Mouse (Mus musculus) heart, postnatal 36 days (tissue): ENCODE data around the gene Tdpoz2. TPM values are rescaled to one million over a fixed set of nuclear protein-coding genes. Genes with fewer than 3 reads are reported as not detected.
"Not testable (repeated sequence)": the region's sequence is repeated elsewhere in the genome, so short reads cannot be mapped to it uniquely, and the experiment has no call there.

ENCODE experiments used
- DNase-seq, 2 experiments: peaks; one replicate each; pipeline ENCODE4 v3.0.0; 2021 to 2022
- intact Hi-C: fragments of 180-260 bp; cut with DNase I; formaldehyde crosslinking; loops from one replicate; pipeline ENCODE4 v1.15.1; 2025
- total RNA-seq, 2 experiments: library from RNA; stranded (reverse); gene quantifications; 2 replicates each; pipeline ENCODE4 v1.2.3; 2021

Tdpoz2 gene
- not detected for total RNA-seq

DNA sequence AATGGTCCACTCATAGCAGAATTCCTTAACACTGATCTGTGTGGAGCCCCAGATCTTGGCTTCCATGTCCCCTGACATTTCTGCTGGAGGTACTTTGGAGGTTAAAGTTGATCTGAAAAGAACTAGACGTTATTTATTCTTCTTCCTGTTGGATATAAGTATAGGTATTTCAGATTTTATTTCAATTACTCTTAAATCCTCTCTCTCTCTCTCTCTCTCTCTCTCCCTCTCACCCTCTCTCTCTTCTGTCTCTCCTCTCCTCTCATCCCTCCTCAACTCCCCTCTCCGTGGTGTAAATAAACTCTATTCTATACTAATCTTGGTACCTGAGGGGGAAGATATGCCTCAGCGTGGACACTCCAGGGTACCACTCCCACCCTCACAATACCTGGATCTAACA, at the start of gene Tdpoz2:
Tdpoz2 (minus strand) TSS at position 101 of the 400 bp plus-strand sequence.
- intact Hi-C loops = no loop called here
- no peak for DNase-seq

DNA sequence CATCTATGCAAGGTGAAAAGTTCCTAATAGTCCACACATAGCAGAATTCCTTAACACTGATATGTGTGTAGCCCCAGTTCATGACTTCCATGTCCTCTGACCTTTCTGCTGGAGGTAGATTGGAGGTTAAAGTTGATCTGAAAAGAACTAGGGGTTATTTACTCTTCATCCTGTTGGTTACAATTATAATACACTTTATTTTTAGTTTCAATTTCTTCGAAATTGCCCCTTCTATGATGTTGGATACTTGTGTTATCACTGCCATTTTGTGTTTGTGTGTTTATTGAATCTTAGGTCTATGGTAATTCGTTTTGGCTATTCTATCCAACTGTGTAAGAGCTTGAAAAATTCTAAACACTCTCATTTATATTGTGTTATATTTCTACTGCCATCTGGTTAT, 40.5 kb upstream of the Tdpoz2 start, which contains the start of gene Gm37596:
Gm37596 (minus strand) TSS at position 101 of the 400 bp plus-strand sequence.
- intact Hi-C loops, DNase-seq: not testable (repeated sequence)

DNA sequence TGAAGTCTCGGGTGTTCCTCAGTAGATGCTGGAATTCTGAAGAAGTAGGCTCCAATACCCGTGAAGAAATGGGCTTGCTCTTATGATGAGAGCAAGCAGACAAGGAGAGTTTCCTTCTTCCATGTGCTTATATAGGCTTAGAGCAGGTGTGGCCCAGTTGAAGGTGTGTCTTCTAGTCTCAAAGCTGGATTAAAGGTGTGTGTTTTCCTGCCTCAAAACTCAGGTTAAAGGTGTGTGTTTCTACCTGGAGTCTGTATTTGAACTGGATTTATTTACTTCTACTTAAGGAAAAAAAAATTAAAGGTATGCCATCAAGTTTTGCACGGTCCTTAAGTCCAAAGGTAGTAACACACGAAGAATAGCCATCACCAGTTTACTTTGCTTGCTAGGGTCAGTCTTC, 23.7 kb upstream of the Tdpoz2 start, which contains the start of gene Tdpoz1:
Tdpoz1 (minus strand) TSS at position 101 of the 400 bp plus-strand sequence.
- DNase-seq, intact Hi-C loops: not testable (repeated sequence)

DNA sequence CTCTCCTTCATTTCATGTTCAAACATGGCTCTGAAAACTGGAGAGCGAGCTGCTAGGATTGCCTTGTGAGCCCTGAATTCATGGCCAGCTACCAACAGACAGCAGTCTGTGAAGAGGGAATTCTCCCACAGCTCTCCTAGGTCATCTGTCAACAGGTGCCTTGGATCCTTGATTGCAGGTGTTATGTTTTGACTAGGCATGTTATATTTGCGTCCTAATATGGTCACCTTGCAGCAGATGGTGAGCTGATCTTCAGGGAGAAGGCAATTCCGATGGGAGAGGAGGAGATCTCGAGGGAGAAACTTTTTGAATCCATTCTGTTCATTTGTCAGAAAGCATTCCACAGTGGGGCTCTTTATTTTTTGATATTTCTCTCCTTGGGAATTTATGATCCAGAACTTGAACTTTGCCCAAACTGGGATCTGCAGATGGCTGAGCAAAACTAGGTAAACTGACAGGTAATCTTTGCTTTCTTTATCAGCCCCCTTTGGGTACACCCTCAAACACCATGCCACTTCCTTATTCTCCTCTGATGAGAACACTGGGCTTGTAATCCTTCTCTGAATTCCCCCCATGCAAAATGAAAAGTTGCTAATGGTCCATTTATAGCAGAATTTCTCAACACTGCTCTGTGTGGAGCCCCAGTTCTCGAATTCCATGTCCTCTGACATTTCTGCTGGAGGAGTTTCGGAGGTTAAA, 18.5 kb upstream of the Tdpoz2 start:
- intact Hi-C loops, DNase-seq: not testable (repeated sequence)

DNA sequence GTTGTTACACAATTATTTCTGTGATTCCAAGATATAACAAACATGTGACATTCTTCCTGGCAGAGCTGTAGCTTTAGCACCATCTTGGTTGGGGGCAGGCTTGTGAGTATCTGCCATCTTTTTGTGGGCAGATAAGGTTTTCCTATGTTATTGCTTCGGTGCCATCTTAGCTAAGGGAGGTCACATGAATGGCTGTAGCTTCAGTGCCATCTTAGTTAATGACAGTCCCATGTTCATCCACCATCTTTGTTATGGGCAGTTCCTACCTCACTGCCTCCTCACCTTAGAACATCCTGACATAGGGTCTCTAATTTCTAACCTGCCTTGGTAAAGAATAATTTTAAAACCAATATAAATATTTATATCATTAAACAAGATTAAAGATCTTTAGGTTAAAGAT, 1.8 kb upstream of the Tdpoz2 start:
- intact Hi-C loops = no loop called here
- DNase-seq = no peak

DNA sequence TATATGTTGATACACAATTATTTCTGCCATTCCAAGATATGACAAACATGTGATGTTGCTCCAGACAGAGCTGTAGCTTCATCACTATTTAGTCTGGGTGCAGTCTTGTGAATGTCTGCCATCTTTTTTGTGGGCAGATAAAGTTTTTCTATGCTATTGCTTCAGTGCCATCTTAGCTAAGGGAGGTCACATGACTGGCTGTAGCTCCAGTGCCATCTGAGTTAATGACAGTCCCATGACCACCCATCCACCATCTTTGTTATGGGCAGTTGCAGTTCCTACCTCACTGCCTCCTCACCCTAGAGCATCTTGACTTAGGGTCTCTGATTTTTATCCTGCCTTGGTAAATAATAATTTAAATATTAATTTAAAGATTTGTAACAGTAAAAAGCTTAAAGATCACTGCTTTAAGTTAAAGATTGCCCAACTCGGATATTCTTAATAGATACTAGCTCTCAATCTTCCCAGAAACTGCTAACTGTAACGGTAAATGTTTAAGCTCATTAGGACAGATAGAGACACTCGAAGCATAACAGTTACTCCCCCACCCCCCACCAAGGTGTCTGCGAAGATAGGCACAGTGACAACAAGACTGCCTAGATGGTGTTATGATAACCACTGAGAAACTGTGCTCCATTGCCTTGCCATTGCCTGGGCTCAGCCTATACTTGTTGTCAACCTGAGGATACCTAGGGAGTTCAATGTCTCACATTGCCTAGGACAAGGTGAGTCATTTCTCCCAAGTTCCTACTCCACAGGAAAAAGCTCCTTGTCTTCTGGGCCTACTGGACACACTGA, 21.4 kb downstream of the Tdpoz2 start:
- intact Hi-C loops, DNase-seq: not testable (repeated sequence)

DNA sequence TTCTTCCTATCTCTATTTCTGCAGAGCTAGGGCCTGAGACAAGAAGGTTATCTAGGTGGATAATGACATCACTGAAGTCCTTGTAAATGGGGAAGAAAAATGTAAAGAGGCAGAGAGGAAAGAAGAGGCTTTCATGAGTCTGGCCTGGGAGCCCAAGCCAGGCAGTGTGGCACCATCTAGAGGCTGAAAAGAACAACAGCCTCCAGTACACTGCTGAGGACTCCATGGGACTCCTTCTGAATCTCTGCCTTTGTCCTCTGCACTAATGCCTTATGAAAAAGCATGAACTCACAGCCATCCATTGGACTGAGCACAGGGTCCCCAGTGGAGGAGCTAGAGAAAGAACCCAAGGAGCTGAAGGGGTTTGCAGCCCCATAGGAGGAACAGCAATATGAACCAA, 43.5 kb downstream of the Tdpoz2 start:
- peak in 1 of 2 experiments; percentile 21 for DNase-seq
- intact Hi-C loops = loop anchor here (5.0 kb wide), 1 partner anchor 247 kb away; no protein-coding TSS in a partner anchor

DNA sequence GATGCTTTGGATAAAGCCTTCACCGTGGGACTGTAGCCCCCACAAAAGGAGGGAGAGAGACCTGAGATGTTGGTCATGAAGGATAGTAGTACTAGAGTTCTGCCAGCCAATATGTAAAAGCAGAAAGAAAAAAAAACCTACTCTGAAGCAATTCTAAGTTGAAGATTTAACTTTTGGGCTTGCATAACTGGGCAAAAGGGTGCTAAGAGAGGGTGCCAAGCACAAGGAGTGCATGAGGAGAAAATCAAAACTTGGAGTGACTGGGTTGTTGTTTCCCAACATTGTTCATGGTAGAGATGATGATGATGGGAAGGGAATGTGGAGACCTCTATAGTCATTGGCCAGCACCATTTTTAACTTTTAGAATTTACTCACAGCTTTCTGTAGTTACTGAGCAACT, 50.6 kb downstream of the Tdpoz2 start:
- DNase-seq = no peak
- intact Hi-C loops = no loop called here

Other genes with a start within 250 kb of the Tdpoz2 start
- gene Tchh, start 210.4 kb downstream of the Tdpoz2 start, total RNA-seq = under 1 TPM; 0.05 to 0.08 TPM
- gene Tchhl1, start 183.9 kb downstream of the Tdpoz2 start, total RNA-seq = not detected
- gene S100a11, start 132.2 kb downstream of the Tdpoz2 start, total RNA-seq = 10 to 100 TPM; 75.4 to 89.0 TPM
- 100 to 1,000 TPM in 1 of 2 experiments, 10 to 100 TPM in 1; 87.6 to 103 TPM for gene S100a10, start 97.6 kb downstream of the Tdpoz2 start, total RNA-seq
- not detected for gene Tdpoz1, start 23.6 kb upstream of the Tdpoz2 start, total RNA-seq
- gene Gm37596, start 40.4 kb upstream of the Tdpoz2 start, total RNA-seq = not detected
- gene Gm5773, start 120.3 kb upstream of the Tdpoz2 start, total RNA-seq = not detected
- gene Tdpoz4, start 143.7 kb upstream of the Tdpoz2 start, total RNA-seq = not detected
- gene Tdpoz3, start 173.3 kb upstream of the Tdpoz2 start, total RNA-seq = not detected